Mouse (Mus musculus) cerebellum, adult 11-12 months (tissue): ENCODE data around the gene Cfap44.

Experiments
- DNase-seq: peaks from one replicate; pipeline ENCODE4 v3.0.0; 2022

Gene Cfap44

GRCm38 (mm10) chr16:44394577-44395243 is at the start of gene Cfap44:
Gene Cfap44, plus strand, starts transcription at chr16:44394796.
- peak; percentile 59 for DNase-seq

- DNase-seq, result peak; percentile 90
These were observed 47.3 kb upstream of the Cfap44 start, which contains the start of gene Spice1 for GRCm38 (mm10) chr16:44347071-44347901. Gene Spice1, plus strand, starts transcription at chr16:44347121.

GRCm38 (mm10) chr16:44349801-44350397 is 44.7 kb upstream of the Cfap44 start:
- DNase-seq, result no peak

GRCm38 (mm10) chr16:44356291-44356690 is 38.3 kb upstream of the Cfap44 start:
- no peak for DNase-seq

GRCm38 (mm10) chr16:44357571-44358268 is 36.9 kb upstream of the Cfap44 start:
- no peak for DNase-seq

GRCm38 (mm10) chr16:44361921-44362890 is 32.4 kb upstream of the Cfap44 start:
- peak; percentile 32 for DNase-seq

GRCm38 (mm10) chr16:44365522-44365921 is 29.1 kb upstream of the Cfap44 start:
- DNase-seq, result no peak

- DNase-seq, result no peak
These were observed 19.1 kb upstream of the Cfap44 start for GRCm38 (mm10) chr16:44375459-44375858.

- no peak for DNase-seq
These were observed 14.6 kb upstream of the Cfap44 start for GRCm38 (mm10) chr16:44380006-44380405.

- no peak for DNase-seq
These were observed 13.0 kb upstream of the Cfap44 start for GRCm38 (mm10) chr16:44381578-44381977.

- no peak for DNase-seq
These were observed 11.0 kb upstream of the Cfap44 start for GRCm38 (mm10) chr16:44383549-44383948.

- no peak for DNase-seq
These were observed 10.3 kb upstream of the Cfap44 start for GRCm38 (mm10) chr16:44384251-44384650.

GRCm38 (mm10) chr16:44391877-44392548 is 2.6 kb upstream of the Cfap44 start:
- peak; percentile 9 for DNase-seq

- DNase-seq, result no peak
These were observed 10.3 kb downstream of the Cfap44 start for GRCm38 (mm10) chr16:44404933-44405332.

GRCm38 (mm10) chr16:44407211-44407610 is 12.6 kb downstream of the Cfap44 start:
- DNase-seq, result peak; percentile 17

GRCm38 (mm10) chr16:44408290-44408689 is 13.7 kb downstream of the Cfap44 start:
- DNase-seq, result no peak

- DNase-seq, result no peak
These were observed 15.6 kb downstream of the Cfap44 start for GRCm38 (mm10) chr16:44410176-44410575.

GRCm38 (mm10) chr16:44417596-44417995 is 23.0 kb downstream of the Cfap44 start:
- no peak for DNase-seq

- DNase-seq, result no peak
These were observed 27.1 kb downstream of the Cfap44 start for GRCm38 (mm10) chr16:44421735-44422134.

- no peak for DNase-seq
These were observed 28.9 kb downstream of the Cfap44 start for GRCm38 (mm10) chr16:44423499-44423898.

- no peak for DNase-seq
These were observed 33.9 kb downstream of the Cfap44 start for GRCm38 (mm10) chr16:44428456-44428855.
